Mouse (Mus musculus): ENCODE results near the gene Fchsd2.
A peak's percentile ranks its signal among the peaks of the same experiment; 100 is the strongest.
"Not testable (repeated sequence)": the region's sequence is repeated elsewhere in the genome, so short reads cannot be mapped to it uniquely, and the experiment has no call there.

Gene Fchsd2

DNA sequence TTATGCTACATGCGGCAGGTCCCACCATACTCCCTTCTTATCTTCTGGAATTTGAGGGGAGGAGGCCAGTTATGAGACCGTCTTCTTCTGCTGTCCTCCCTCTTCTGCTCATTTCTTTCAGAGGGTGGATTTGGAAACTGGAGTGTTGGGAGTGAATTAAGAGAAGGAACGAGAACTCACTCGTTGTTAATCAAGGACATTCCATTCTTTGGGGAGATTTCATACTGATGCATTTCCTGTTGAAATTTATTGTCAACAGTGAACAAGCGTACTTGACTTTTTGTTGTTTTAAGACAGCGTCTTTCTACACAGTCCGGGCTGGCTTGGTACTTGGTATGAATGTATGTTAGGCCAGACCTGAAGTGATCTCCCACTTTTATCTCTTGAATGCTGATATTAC, 26.7 kb downstream of the Fchsd2 start:
- peak; percentile 32 for DNase-seq

DNA sequence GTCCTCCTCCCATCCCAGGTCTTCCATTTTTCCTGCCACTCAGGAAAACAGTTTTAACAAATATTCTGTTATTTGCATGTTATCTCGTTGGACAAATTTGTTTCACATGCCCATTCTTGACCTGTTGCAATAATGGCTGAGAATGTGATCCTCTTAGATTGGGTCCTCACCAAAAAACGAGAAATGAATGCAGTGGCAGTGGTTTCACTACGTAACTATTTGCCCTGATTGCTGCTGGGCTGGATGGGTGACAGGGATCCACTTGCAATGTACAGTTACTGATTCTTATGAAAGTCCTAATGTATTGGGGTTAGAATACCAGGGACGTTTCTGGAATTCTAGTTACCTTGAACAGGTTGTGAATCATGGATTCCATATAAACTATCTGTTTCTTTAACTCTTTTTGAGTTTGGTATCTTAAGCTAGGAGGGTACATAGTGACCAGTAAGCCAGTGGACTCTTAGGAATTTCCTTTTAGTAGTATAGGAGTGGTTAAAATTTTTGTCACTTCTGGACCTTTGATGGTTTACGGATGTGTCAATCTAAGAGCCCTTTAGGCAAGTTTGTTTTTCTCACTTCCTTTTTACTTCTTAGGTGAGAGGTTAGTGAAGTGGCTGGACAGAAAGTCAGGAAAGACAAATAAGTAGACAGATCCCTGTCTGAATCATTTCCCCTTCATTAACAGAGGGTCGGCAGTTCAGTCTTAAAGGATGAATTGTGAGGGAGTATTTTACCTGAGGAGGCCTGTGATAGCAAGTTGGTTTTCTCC, 31.1 kb downstream of the Fchsd2 start:
- no peak for DNase-seq

DNA sequence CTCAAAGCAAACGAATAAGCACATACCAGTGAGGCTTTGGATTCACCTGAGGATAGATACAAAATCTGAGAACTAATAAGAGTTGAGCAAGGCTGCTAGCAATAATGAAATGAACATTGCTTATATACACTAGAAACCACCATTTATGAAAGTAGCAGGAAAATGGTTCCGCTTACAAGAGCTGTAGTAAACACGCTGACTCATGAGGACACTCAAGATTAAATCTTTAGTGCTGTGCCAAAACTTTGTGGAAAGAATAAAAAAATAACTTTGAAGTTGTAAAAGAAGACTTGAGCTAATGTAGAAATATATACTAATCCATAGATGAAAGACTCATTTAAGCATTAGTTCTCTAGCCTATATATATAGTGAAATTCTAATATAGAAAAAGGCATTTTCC, 35.1 kb downstream of the Fchsd2 start:
- DNase-seq = no peak

- peak; percentile 10 for DNase-seq
These were observed 35.9 kb downstream of the Fchsd2 start for GRCm38 (mm10) chr7:101128536-101128935.

GRCm38 (mm10) chr7:101130646-101131045, 38.0 kb downstream of the Fchsd2 start:
- DNase-seq = peak; percentile 52

- no peak for DNase-seq
These were observed 38.6 kb downstream of the Fchsd2 start for GRCm38 (mm10) chr7:101131281-101131680.

- no peak for DNase-seq
These were observed 40.9 kb downstream of the Fchsd2 start for GRCm38 (mm10) chr7:101133591-101133990.

DNA sequence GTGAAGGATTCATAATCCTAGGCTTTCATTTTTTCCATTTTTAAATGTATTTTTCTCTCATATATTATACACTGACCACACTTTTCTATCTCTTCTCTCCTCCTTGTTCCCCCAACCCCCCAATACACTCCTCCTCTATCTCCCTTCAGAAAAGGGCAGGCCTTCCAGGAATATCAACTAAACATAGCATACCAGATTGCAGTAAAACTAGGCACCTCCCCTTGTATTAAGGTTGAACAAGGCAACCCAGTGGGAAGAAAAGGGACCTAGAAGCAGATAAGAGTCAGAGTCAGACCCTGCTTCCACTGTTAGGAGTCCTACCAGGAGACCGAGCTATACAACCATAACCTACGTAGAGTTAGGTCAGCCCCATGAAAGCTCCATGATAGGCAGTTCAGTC, 41.5 kb downstream of the Fchsd2 start:
- DNase-seq = no peak

GRCm38 (mm10) chr7:101138819-101139218, 46.2 kb downstream of the Fchsd2 start:
- DNase-seq = no peak

GRCm38 (mm10) chr7:101142907-101143306, 50.2 kb downstream of the Fchsd2 start:
- peak; percentile 36 for DNase-seq

DNA sequence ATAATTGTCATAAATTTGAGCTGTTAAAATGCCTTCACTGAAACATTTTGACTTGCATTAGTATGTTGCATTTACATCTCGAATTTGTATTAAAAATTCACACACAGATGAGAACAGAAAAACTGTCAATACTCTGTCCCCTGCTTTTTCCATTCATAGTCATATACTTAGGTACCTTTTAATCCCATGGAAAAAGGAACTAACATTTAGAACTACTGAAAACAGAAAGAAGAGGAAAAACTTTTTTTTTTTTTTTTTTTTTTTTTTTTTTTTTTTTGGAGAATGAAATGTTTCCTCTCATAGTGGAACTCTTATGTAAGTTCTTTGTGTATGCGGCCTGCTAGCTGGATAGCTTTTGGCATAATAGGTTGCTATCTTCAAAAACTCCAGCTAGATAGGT, 51.6 kb downstream of the Fchsd2 start:
- no peak for DNase-seq

DNA sequence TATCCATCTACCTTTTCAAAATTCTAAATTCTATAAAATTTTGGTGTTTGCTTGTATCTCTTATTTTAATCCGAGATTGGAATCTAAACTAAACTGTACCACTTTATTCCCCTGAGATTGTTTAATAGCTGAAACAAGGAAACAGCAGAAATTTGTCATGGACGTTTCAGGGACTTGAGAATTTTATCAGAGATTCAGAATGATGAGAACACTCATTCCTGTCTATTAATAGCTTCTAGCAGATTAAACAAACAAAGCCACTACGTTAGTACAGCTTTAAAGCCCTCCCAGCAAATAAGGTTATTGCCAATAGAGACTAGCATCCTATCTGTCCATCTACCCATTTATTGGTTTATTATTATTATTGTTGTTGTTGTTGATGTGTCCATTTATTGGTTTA, 56.4 kb downstream of the Fchsd2 start:
- no peak for DNase-seq

DNA sequence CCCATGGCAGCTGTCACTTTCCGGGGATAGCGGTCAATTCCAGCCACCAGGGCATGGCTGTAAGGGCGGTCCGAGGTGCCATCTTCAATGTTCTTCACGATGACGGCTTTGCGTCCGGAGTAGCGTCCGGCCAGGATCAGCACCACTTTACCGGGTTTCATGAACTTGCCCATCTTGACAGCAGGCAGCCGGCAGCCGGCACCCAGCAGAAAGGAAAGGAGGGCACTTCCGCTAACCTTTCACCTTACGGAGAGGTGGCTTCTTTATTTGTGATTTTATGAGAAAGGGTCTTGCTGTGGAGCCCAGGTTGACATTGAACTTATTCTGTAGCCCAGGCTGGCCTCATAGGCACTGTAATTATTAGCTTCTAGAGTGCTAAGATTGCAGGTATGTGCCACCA, 62.2 kb downstream of the Fchsd2 start:
- DNase-seq = not testable (repeated sequence)

GRCm38 (mm10) chr7:101155284-101155683, 62.6 kb downstream of the Fchsd2 start:
- DNase-seq = peak; percentile 33

DNA sequence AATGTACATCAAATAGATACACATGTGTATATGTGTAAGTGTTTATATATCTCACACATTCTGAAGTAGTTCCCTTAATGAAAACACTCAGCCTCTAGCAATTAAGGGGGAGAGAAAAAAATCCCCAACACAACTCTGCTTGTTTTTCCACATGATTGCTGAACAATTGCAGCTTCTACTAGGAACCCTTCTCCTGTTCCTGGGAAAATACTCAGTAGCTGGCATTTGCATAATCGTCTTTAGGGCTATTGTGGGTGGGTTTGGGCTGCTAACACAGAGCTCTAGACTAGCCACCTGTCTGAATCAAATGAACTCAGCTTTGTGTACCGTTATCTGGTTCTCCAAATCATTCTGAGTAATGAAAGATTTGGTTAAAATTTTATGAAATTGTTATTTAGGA, 67.6 kb downstream of the Fchsd2 start:
- DNase-seq = no peak

DNA sequence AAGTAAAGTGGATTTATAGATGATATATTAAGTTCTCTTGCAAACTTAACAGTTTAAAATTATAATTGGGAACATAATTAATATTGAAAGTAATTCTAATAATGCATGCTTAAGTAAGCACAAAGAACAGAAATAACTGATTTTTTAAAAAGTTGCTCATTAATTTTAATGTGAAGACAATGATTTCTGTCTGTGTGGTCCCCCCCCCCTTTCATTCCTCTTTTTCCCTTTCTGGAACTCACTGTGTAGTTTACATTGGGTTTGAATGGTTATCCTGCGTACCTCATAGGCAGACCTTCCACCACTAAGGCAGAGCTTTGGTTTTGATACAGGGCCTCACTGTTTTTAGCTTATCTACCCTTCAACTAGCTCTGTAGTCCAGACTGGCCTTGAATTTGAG, 70.1 kb downstream of the Fchsd2 start:
- DNase-seq = no peak

DNA sequence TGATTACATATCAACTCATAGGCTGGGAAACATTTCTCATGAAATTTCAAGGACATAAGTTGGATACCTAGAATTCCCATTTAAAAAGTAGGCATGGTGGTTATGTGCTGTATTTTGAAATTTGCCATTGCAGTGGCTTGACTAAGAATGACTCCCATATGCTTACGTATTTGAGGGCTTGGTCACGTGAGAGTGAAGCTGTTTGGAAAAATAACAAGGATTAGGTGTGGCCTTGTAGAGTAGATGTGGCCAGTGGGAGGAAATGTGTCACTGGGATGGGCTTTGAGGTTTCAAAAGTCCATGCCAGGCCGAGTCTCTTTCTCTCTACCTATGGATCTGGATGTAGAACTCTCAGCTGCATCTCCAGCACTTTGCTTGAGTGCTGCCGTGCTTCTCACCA, 71.2 kb downstream of the Fchsd2 start:
- no peak for DNase-seq

GRCm38 (mm10) chr7:101166568-101166967, 73.9 kb downstream of the Fchsd2 start:
- no peak for DNase-seq

DNA sequence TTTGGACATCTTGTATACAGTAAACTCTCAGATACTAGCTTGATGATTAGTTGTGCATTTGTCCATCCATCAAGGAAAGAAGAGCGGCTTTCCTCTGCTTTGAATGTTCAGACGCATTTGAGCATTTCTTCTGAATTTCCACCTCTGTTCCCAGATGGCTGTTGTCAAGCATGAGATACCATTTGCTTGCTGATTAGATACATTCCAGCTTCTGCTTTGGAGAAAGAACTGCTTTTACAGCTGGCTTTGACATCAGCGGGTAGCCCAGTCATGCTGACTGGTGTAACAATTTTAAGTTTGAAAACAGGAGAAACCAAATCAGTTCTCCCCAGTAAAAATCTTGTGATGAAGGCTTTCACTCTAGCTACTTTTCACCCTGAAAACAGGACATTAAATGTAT, 77.8 kb downstream of the Fchsd2 start:
- peak; percentile 40 for DNase-seq

- DNase-seq = no peak
These were observed 78.3 kb downstream of the Fchsd2 start for GRCm38 (mm10) chr7:101171002-101171401.

DNA sequence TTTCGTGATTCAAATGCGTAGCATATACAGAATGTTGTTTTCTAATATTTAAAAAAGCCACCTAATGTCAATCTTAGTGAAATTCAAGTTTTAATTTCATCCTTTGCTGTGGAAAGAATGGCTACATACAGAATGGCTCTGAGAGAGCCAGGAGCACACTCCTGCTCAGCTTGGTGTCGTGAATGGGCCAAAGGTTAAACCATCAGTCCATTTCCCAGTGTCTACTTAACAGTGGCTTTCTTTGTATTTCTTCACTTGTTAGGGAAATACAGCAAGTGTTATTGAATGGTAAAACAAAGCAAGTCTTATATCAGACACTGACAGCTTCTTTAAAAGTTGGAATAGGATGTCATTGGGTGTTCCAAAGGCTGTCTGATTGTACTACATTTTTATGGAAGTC, 80.7 kb downstream of the Fchsd2 start:
- DNase-seq = no peak

- no peak for DNase-seq
These were observed 86.1 kb downstream of the Fchsd2 start for GRCm38 (mm10) chr7:101178751-101179150.

- DNase-seq = no peak
These were observed 98.8 kb downstream of the Fchsd2 start for GRCm38 (mm10) chr7:101191326-101191969.

GRCm38 (mm10) chr7:101210826-101211225, 118.2 kb downstream of the Fchsd2 start:
- DNase-seq = no peak

Measured in kidney, postnatal 14 days (tissue).